Mouse (Mus musculus): Measurements from ENCODE around the gene Nat8f1.
"Not testable (repeated sequence)": the region's sequence is repeated elsewhere in the genome, so short reads cannot be mapped to it uniquely, and the experiment has no call there.

- TF ChIP-seq CTCF (IDR thresholded peaks at IDR 0.05; ENCODE audit: control insufficient read depth, insufficient read depth, insufficient read length) = peak; percentile 15
- not testable (repeated sequence) for TF ChIP-seq MAX (IDR thresholded peaks at IDR 0.05); FOSL1 (IDR thresholded peaks at IDR 0.05; ENCODE audit: insufficient read depth, low read length, poor library complexity, severe bottlenecking); USF1 (IDR thresholded peaks at IDR 0.05; ENCODE audit: low read depth)
These were observed 20.3 kb downstream of the Nat8f1 start for GRCm38 (mm10) chr6:85895061-85895648.
